Mouse (Mus musculus) intestine, embryonic 15.5 days (tissue): ENCODE data around the gene Taok3. TPM values are rescaled to one million over a fixed set of nuclear protein-coding genes. Genes with fewer than 3 reads are reported as not detected.

Experiments
- ATAC-seq: fragments of 200-750 bp; cut with Nextera tagmentation; 2 replicates; pipeline ENCODE4 v1.8.0; 2017; ENCODE audit warnings: moderate TSS enrichment, moderate library complexity
- H3K27ac ChIP-seq: fragments of 300-500 bp; sonication (generic); 2 replicates; pipeline ENCODE4 v1.5.1; 2015; ENCODE audit warnings: mild to moderate bottlenecking, inconsistent platforms
- H3K27me3 ChIP-seq: fragments of 300-500 bp; sonication (generic); replicated peaks from 2 replicates; pipeline ENCODE4 v1.6.1; 2015; ENCODE audit warnings: inconsistent platforms
- H3K36me3 ChIP-seq: fragments of 300-500 bp; sonication (generic); 2 replicates; pipeline ENCODE4 v1.6.1; 2015; ENCODE audit warnings: inconsistent platforms
- H3K4me1 ChIP-seq: fragments of 300-500 bp; sonication (generic); replicated peaks from 2 replicates; pipeline ENCODE4 v1.6.1; 2015; ENCODE audit warnings: inconsistent platforms
- H3K4me2 ChIP-seq: fragments of 300-500 bp; sonication (generic); replicated peaks from 2 replicates; pipeline ENCODE4 v1.6.1; 2015; ENCODE audit warnings: mild to moderate bottlenecking, inconsistent platforms
- H3K4me3 ChIP-seq: fragments of 300-500 bp; sonication (generic); replicated peaks from 2 replicates; pipeline ENCODE4 v1.5.1; 2015; ENCODE audit warnings: inconsistent platforms
- H3K9ac ChIP-seq: fragments of 300-500 bp; sonication (generic); 2 replicates; pipeline ENCODE4 v1.6.1; 2015; ENCODE audit warnings: inconsistent platforms
- H3K9me3 ChIP-seq: fragments of 300-500 bp; sonication (generic); 2 replicates; pipeline ENCODE4 v1.6.1; 2016; ENCODE audit warnings: inconsistent platforms
- WGBS: fragments of 180-500 bp; shearing (Covaris S2); methylation state at CpG from one replicate; pipeline ENCODE4 v1.1.7; 2015; 5-methylcytosine and 5-hydroxymethylcytosine counted together
- polyA plus RNA-seq: library from polyadenylated mRNA; unstranded; fragments of >200 nt; fragmentation: Nextera tagmentation; extraction: Ambion mirVana; gene quantifications from 2 replicates; pipeline ENCODE4 v1.2.1, GENCODE M21; 2015

Taok3 gene
- polyA plus RNA-seq, 1 experiment from 2014 or later, result 44.9 TPM

DNA sequence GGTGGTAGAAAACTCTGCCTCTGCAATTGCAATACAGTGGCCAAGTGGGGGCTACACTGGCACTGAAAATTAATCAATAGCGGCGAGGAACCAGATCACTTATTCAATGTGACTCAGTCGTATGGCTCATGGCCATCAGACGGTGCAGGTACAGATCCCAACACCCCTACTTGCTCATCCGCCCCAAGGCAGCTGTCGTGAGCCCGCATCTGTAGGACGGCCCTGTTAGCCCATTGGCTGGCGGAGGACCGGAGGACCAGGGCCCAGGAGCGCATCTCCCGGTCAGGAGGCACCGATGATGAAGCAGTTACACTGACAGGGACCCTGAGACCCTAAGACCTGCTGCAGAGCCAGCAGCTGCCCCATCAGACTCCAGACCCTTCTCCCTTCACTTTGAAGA lies 11.2 kb upstream of the Taok3 start:
- Histone ChIP-seq H3K27me3 (no peaks in the 10 kb centered on the region), H3K27ac (no peak overlapping the region), H3K36me3 (peaks cover 51% of the 10 kb centered on the region), H3K4me3 (no peak overlapping the region), H3K9ac (no peak overlapping the region), H3K9me3 (no peaks in the 10 kb centered on the region), H3K4me1 (no peaks in the 10 kb centered on the region), H3K4me2 (no peak overlapping the region)
- 96% methylated on average over 13 of the region's 13 CpGs for WGBS
- no peak for ATAC-seq

DNA sequence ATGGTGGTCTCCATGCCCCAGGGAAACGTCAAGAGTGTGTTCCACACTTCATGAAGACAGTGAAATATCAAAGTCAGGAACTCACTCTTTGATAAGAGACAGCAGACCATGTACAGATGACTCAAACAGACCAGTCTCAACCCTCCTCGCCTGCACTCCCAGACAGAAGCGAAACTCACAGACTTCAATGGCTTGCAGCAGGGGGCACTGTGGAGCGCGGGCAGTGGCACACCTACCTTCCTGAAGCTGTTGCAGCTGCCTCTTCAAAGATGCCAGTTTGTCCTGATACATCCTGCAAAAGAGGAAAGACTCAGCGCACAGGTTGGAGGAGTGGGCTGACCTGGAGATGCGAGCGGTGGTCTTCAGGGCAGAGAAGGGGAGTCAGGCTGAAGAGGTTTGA lies 10.4 kb upstream of the Taok3 start:
- no peak for ATAC-seq
- no peaks in the 10 kb centered on the region for H3K4me1 ChIP-seq
- H3K27me3 ChIP-seq, result no peaks in the 10 kb centered on the region
- H3K27ac ChIP-seq, result no peak overlapping the region
- no peaks in the 10 kb centered on the region for H3K9me3 ChIP-seq
- WGBS, result 84% methylated on average over 8 of the region's 8 CpGs
- no peak overlapping the region for H3K4me2 ChIP-seq
- peaks cover 50% of the 10 kb centered on the region for H3K36me3 ChIP-seq
- H3K9ac ChIP-seq, result no peak overlapping the region
- no peak overlapping the region for H3K4me3 ChIP-seq

DNA sequence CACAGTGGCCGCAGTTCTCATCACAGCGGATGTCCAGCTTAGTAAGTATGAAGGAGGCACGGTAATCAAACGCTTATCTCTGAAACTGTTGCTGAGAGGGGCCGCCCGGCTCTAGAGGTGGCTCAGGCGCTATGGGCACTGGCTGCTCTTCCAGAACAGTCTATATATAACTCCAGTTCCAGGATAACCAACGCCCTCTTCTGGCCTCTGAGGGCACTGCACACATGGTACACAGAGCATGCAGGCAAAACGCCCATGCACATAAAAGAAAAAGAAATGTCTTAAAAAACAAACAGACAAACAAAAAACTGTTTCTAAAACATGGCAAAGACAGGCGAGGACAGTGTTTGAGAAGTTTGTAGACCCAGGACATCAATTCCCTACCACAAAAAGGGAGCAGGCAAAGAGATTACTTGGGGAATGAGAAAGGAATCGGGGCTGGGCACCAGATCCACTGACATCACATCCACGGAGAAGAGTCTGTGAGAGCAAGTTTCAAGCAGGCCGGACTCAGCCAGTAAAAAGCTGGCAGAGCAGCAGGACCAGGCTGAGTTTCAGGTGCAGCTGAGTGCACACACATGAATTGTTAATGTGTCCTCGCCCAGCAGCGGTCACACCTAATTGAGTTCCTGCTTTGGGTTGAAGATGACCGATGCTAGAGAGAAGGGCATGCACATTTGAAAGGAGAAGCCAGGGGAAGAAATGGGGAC lies 8.7 kb upstream of the Taok3 start:
- Histone ChIP-seq H3K4me3 (no peak overlapping the region), H3K4me1 (no peaks in the 10 kb centered on the region; the same call in 1 of the 2 replicates), H3K27ac (no peak overlapping the region), H3K9me3 (no peaks in the 10 kb centered on the region), H3K27me3 (no peaks in the 10 kb centered on the region), H3K4me2 (no peak overlapping the region), H3K36me3 (peaks cover 43% of the 10 kb centered on the region), H3K9ac (no peak overlapping the region)
- WGBS, result 90% methylated on average over 16 of the region's 16 CpGs
- ATAC-seq, result no peak

DNA sequence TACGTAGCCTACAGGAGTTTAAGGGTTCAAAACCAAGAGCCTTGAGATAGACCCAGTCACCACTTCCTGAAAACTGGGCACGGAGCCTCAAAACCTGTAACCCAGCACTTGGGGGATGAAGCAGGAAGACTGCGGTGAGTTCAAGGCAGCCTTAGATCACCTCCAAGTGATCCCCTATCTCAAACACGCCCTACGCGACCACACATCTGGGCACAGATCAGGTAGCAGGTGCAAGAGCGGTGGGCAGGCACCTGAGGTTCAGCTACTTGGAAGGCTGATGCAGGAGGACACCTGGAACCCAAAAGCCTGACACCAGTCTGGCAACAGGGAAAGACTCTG lies 8.2 kb upstream of the Taok3 start:
- peaks cover 38% of the 10 kb centered on the region for H3K36me3 ChIP-seq
- no peaks in the 10 kb centered on the region for H3K9me3 ChIP-seq
- 95% methylated on average over 7 of the region's 7 CpGs for WGBS
- H3K9ac ChIP-seq, result no peak overlapping the region
- no peak for ATAC-seq
- H3K4me2 ChIP-seq, result no peak overlapping the region
- no peaks in the 10 kb centered on the region; the same call in 1 of the 2 replicates for H3K4me1 ChIP-seq
- H3K27me3 ChIP-seq, result no peaks in the 10 kb centered on the region
- H3K4me3 ChIP-seq, result no peak overlapping the region
- no peak overlapping the region for H3K27ac ChIP-seq

DNA sequence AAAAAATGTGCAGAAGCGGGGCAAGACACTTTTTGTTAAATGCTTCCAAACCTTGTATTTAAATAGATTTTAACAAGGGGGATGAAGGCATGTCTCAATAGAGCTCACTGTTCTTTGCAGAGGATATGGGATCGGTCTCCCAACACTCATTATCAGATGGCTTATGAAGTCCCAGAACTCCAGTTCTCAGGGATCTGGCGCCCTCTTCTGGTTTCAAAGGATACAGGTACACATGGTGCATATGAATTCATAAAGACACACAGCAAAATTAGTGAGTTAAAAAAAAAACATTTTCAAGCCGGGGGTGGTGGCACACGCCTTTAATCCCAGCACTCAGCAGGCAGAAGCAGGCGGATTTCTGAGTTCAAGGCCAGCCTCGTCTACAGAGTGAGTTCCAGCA lies 6.6 kb upstream of the Taok3 start:
- no peaks in the 10 kb centered on the region for H3K27me3 ChIP-seq
- no peak overlapping the region for H3K4me2 ChIP-seq
- H3K4me1 ChIP-seq, result no peaks in the 10 kb centered on the region; the same call in 1 of the 2 replicates
- H3K9ac ChIP-seq, result no peak overlapping the region
- no peak overlapping the region for H3K27ac ChIP-seq
- 94% methylated on average over 7 of the region's 7 CpGs for WGBS
- peaks cover 23% of the 10 kb centered on the region for H3K36me3 ChIP-seq
- no peak for ATAC-seq
- no peaks in the 10 kb centered on the region for H3K9me3 ChIP-seq
- no peak overlapping the region for H3K4me3 ChIP-seq

DNA sequence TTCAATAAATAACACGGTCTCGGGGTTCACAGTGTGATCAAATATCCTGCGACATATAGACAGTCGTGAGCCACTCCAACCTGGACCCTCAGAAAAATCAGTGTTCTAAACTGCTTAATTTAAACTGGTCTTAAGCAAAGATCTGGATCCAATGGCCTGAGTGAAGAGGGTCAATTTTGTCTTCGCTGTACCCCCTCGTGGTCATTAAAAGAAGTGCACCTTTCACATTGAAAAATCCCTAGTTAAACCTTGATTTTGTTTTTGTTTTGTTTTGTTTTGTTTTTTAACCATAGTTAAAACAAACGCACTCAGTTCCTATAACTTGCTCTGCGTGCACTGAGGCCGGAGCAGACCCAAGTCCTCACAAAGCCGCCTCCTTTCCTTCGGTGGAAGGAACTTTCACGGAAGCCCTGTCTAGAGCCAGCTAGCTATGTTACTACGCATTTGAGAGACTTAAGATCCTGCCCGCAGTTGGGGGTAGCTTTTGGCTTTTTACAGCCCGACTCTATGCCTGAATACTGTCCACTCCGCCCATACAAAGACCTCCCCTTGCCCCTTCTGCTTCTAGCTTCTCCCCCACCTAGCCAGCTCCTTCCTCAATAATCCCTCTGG lies 5.2 kb upstream of the Taok3 start:
- Histone ChIP-seq H3K4me2 (peak overlapping the region; percentile 77), H3K4me1 (no peaks in the 10 kb centered on the region; the same call in 1 of the 2 replicates), H3K27ac (peak overlapping the region; percentile 83), H3K9ac (peak overlapping the region; percentile 69), H3K9me3 (no peaks in the 10 kb centered on the region), H3K36me3 (peaks cover 11% of the 10 kb centered on the region), H3K4me3 (peak overlapping the region; percentile 70), H3K27me3 (no peaks in the 10 kb centered on the region)
- 4% methylated on average over 16 of the region's 16 CpGs for WGBS
- ATAC-seq, result no peak

DNA sequence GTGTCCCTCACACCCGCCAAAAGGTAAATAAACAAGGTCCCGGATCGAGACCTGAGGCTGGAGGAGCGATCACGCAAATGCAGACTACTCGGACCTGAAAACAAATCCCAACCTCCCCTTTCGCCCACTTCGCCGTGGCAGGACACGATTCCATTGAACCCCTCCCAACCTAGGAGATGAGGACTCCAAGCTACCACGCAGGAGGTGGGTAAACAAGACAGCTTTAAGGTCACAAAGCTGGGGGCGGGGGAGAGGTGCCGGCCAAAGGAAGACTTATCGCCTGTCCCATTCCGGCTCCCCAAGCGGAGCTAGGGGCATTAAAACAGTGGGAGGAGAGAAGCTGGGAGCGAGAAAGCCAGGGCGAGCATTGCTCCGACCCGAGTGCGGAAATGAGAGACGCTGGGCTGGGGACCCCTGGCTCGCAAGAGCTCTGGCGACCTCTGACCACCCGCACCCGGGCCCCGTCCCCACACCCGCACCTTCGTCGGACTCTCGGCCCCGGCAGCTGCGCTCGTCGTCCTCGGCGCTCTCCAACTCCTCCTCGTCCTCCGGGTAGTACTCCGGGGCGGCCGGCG lies 4.6 kb upstream of the Taok3 start:
- Histone ChIP-seq H3K4me2 (peak overlapping the region; percentile 77), H3K27ac (peak overlapping the region; percentile 83), H3K9ac (peak overlapping the region; percentile 69), H3K36me3 (peaks cover 11% of the 10 kb centered on the region), H3K4me1 (no peaks in the 10 kb centered on the region; the same call in 1 of the 2 replicates), H3K27me3 (no peaks in the 10 kb centered on the region), H3K4me3 (peak overlapping the region; percentile 70), H3K9me3 (no peaks in the 10 kb centered on the region)
- WGBS, result under 1% methylated on average over 43 of the region's 43 CpGs
- peak; percentile 23 for ATAC-seq

DNA sequence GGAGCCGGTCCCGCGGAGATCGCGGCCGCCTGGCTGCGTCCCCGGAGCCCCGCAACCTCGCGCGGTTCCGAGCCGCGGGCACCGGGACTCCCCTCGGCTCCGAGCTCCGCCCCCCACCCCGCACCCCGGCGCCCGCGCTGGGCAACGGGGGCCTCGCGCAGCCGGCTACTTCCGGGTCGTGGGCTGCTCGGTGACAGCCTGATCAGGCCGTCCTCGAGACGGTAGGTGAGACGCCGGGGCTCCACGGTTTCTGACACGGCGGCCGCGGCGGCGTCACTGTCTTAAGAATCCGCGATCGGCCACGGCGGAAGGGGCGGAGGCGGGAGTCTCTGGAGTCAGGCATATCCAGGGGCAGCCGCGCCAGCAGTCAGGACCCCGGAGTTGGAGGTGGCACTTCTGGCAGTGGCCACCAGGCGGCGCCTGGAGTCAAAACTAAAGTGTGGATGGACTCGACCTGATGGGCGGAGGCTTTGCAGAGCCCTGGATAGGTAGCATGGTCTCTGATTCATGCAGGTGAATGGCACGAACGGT lies 4.0 kb upstream of the Taok3 start, which contains the start of gene Suds3:
Gene Suds3, minus strand, starts transcription at position 278 of the 531 bp plus-strand sequence.
- ATAC-seq, result peak; percentile 83
- peak within 1 kb of the TSS; percentile 69 for H3K9ac ChIP-seq
- WGBS, result under 1% methylated on average over 59 of the region's 59 CpGs

DNA sequence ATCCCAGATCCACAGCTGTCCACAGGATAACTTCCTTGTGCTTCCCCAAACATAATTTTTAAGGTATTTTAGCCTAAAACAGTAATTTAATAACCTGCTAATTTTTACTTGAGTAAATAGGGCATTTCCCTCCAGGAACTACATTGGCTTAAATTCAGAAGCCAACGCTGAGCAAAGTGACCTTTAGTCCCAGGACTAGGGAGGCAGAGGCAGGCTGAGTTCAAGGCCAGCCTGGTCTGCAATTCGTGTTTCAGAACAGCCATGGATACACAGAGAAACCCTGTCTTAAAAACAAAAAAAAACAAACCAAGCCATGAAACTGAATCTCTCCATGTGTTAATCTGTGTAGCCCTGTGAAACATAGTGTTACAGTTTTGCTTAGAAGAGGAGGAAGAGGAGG lies 3.3 kb upstream of the Taok3 start:
- Histone ChIP-seq H3K4me3 (no peak overlapping the region), H3K4me1 (peaks cover 7% of the 10 kb centered on the region), H3K9ac (no peak overlapping the region), H3K27ac (0 out of 2 replicates have a peak overlapping the region, but pooled peaks have one; percentile 45), H3K9me3 (no peaks in the 10 kb centered on the region), H3K4me2 (no peak overlapping the region), H3K36me3 (peaks cover 9% of the 10 kb centered on the region), H3K27me3 (no peaks in the 10 kb centered on the region)
- WGBS, result 51% methylated on average over 2 of the region's 2 CpGs
- no peak for ATAC-seq

More for the DNA sequence above, 4.0 kb upstream of the Taok3 start, which contains the start of gene Suds3:
- Histone ChIP-seq H3K4me1 (peaks cover 2% of the 10 kb centered on the region), H3K36me3 (peaks cover 9% of the 10 kb centered on the region), H3K4me3 (peak within 1 kb of the TSS; percentile 70), H3K9me3 (no peaks in the 10 kb centered on the region), H3K27me3 (no peaks in the 10 kb centered on the region), H3K4me2 (peak within 1 kb of the TSS; percentile 77), H3K27ac (peak within 1 kb of the TSS; percentile 83)

DNA sequence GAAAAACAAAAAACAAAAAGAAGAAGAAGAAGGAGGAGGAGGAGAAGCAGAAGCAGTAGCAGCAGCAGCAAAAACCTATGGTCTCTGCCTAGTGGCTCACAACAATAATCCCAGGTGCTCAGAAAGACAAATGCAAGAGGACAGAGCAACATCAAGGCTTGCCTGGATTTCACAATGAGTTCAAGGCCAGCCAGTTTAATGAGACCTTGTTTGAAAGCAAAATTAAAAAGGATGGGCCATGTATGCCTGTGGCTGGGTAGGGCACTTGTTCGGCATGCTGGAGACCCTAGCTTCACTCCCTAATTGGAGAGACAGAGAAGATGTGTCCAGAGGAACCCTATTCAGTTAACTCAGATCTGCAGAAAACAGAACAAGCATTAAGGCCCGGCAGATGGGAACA lies 2.7 kb upstream of the Taok3 start:
- peaks cover 8% of the 10 kb centered on the region for H3K4me1 ChIP-seq
- peaks cover 8% of the 10 kb centered on the region for H3K36me3 ChIP-seq
- H3K9me3 ChIP-seq, result no peaks in the 10 kb centered on the region
- no peak overlapping the region for H3K4me3 ChIP-seq
- no peak overlapping the region for H3K9ac ChIP-seq
- H3K27me3 ChIP-seq, result no peaks in the 10 kb centered on the region
- ATAC-seq, result no peak
- 83% methylated on average over 2 of the region's 2 CpGs for WGBS
- H3K27ac ChIP-seq, result no peak overlapping the region
- H3K4me2 ChIP-seq, result no peak overlapping the region

DNA sequence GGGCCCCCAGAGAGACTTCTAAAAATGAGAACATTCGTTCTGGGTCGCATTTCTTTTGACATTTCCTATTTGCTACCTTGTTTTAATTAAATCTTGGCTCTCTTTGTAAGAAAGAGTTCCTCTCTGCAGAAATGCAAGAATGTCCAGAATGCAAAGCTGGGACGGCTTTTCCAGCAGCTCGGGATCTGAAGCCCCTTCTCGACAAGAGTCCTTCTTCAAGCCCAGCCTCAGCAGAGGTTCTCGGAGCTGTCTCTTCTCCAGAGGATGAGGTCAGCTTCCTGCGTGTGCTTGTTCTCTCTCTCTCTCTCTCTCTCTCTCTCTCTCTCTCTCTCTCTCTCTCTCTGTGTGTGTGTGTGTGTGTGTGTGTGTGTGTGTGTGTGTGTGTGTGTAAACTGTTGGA lies 2.2 kb upstream of the Taok3 start:
- Histone ChIP-seq H3K4me3 (no peak overlapping the region), H3K9ac (no peak overlapping the region), H3K27me3 (no peaks in the 10 kb centered on the region), H3K27ac (no peak overlapping the region), H3K9me3 (no peaks in the 10 kb centered on the region), H3K4me1 (peaks cover 12% of the 10 kb centered on the region), H3K36me3 (peaks cover 3% of the 10 kb centered on the region; the same call in 1 of the 2 replicates), H3K4me2 (no peak overlapping the region)
- no peak for ATAC-seq
- 78% methylated on average over 7 of the region's 7 CpGs for WGBS

DNA sequence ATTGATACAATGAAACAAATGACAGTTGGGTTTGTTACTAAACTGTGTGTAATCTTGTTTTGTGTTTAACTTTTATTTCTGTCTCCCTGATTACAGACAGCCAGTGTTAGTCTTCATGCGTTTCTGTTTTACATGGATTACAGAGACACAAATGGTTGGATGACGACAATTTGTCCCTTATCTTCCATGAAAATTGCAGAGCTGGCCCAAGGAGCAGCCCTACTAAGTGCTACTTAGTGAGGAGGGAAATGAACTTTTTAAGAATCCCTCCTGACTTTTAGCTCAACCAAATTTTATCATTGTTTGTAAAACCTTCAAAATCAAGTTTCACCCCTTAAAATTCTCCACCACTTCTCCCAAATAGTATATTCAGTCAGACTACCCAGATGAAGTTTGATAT lies 1.7 kb upstream of the Taok3 start:
- Histone ChIP-seq H3K36me3 (no peaks in the 10 kb centered on the region), H3K4me2 (no peak overlapping the region), H3K4me1 (peaks cover 12% of the 10 kb centered on the region), H3K9ac (no peak overlapping the region), H3K27me3 (no peaks in the 10 kb centered on the region), H3K9me3 (no peaks in the 10 kb centered on the region), H3K4me3 (no peak overlapping the region), H3K27ac (no peak overlapping the region)
- WGBS, result 75% methylated on average over 2 of the region's 2 CpGs
- ATAC-seq, result no peak
